Mouse (Mus musculus) CD8-positive naive resting alpha-beta T cell, adult 57 days (primary cell): ENCODE data around the gene Serinc2. TPM values are rescaled to one million over a fixed set of nuclear protein-coding genes. Genes with fewer than 3 reads are reported as not detected.

Experiments used
- total RNA-seq: library from RNA; stranded (reverse); gene quantifications from one replicate; pipeline ENCODE4 v1.2.4, GENCODE M21; 2023

The Serinc2 gene
- total RNA-seq = not detected

GRCm38 (mm10) chr4:130279105-130279504, at the start of gene Serinc2:
TSS of gene Serinc2 (minus strand) at chr4:130279205.

GRCm38 (mm10) chr4:130308231-130309081, 29.5 kb upstream of the Serinc2 start, which contains the start of the genes Fabp3 and Gm10570:
TSS of gene Fabp3 (plus strand) at chr4:130308595.
TSS of gene Gm10570 (minus strand) at chr4:130308674.

GRCm38 (mm10) chr4:130222179-130222578, 56.8 kb downstream of the Serinc2 start, which contains the start of gene Gm853:
TSS of gene Gm853 (minus strand) at chr4:130222401.

Other genes with a start within 250 kb of the Serinc2 start
- not detected for gene Col16a1, start 231.4 kb downstream of the Serinc2 start, total RNA-seq
- gene Pef1, start 176.6 kb downstream of the Serinc2 start, total RNA-seq = 33.5 TPM
- not detected for gene Hcrtr1, start 139.8 kb downstream of the Serinc2 start, total RNA-seq
- not detected for gene Tinagl1, start 104.1 kb downstream of the Serinc2 start, total RNA-seq
- gene Gm853, start 56.8 kb downstream of the Serinc2 start, total RNA-seq = not detected
- not detected for gene Fabp3, start 29.4 kb upstream of the Serinc2 start, total RNA-seq
- gene Gm10570, start 29.5 kb upstream of the Serinc2 start, total RNA-seq = not detected
- gene Zcchc17, start 80.7 kb upstream of the Serinc2 start, total RNA-seq = 25.7 TPM
- gene Snrnp40, start 80.9 kb upstream of the Serinc2 start, total RNA-seq = 67.8 TPM